Mouse (Mus musculus) embryonic fibroblast, embryonic 13.5 days (primary cell): ENCODE measurements around the gene Pabpc6.

Experiments
- CTCF ChIP-seq: IDR thresholded peaks from 2 replicates; pipeline ENCODE4 v1.5.1; 2011; ENCODE audit warnings: mild to moderate bottlenecking, control low read depth, low read length, moderate library complexity, borderline replicate concordance; ENCODE audit not compliant: insufficient read depth
- POLR2A ChIP-seq: IDR thresholded peaks from 2 replicates; pipeline ENCODE4 v1.6.1; 2011; ENCODE audit warnings: low read depth, mild to moderate bottlenecking, control low read depth, low read length, moderate library complexity

- TF ChIP-seq CTCF: no peak
- TF ChIP-seq POLR2A: no peak
These were observed 32.5 kb downstream of the Pabpc6 start for GRCm38 (mm10) chr17:9637011-9637410.
